Mouse (Mus musculus) CH12.LX (cell line): ENCODE measurements at regions not wholly inside any gene's neighbourhood (a gene's known extent, or its start where the extent isn't known, plus 50 kb on each side); places are given as distances from the start of the nearest gene placed in this dataset.

ENCODE experiments used
- DNase-seq: peaks from one replicate; pipeline ENCODE4 v3.0.0-alpha.2; 2013; ENCODE audit errors: extremely low read depth
- H3K27ac ChIP-seq: 2 replicates; pipeline ENCODE4 v1.5.1; 2012; ENCODE audit warnings: low read depth, mild to moderate bottlenecking, control low read depth, moderate library complexity; ENCODE audit not compliant: insufficient read depth
- H3K27me3 ChIP-seq: replicated peaks from 2 replicates; pipeline ENCODE3; 2012; ENCODE audit warnings: inconsistent platforms
- H3K36me3 ChIP-seq, 2 experiments: replicated peaks in 1 of 2; 2 replicates each; pipeline versions ENCODE3 to v1.6.1; 2012; ENCODE audit warnings: inconsistent platforms in 1 of 2, low read length in 1 of 2, mild to moderate bottlenecking in 1 of 2, mixed read lengths in 1 of 2, moderate library complexity in 1 of 2; ENCODE audit not compliant: control insufficient read depth in 1 of 2, insufficient read depth in 1 of 2
- H3K4me1 ChIP-seq, 2 experiments: 2 replicates each; pipeline ENCODE4 v1.6.1; 2012; ENCODE audit warnings: inconsistent platforms in 1 of 2, moderate library complexity in 1 of 2; ENCODE audit not compliant: insufficient read depth in 2 of 2, control insufficient read depth in 1 of 2
- H3K4me2 ChIP-seq: 2 replicates; pipeline ENCODE4 v1.6.1; 2012; ENCODE audit warnings: low read depth, mild to moderate bottlenecking, control low read depth; ENCODE audit not compliant: poor library complexity, insufficient read depth, severe bottlenecking
- H3K4me3 ChIP-seq, 3 experiments: fragments of 150-350 bp in 1 of 3; sonication (generic) in 1 of 3; replicated peaks in 1 of 3; 2 replicates each; pipeline versions ENCODE3 to v1.5.1; 2011 to 2012; ENCODE audit warnings: low read depth in 2 of 3, low read length in 2 of 3, mild to moderate bottlenecking in 2 of 3, moderate library complexity in 2 of 3, control low read depth in 1 of 3, improper control_type of control experiment in 1 of 3, inconsistent platforms in 1 of 3, mixed read lengths in 1 of 3; ENCODE audit not compliant: poor library complexity in 1 of 3
- H3K79me2 ChIP-seq: replicated peaks from 2 replicates; pipeline ENCODE4 v1.6.1; 2012; ENCODE audit warnings: mild to moderate bottlenecking, moderate library complexity; ENCODE audit not compliant: control insufficient read depth, poor library complexity, insufficient read depth, severe bottlenecking; ENCODE audit errors: extremely low read depth
- H3K9ac ChIP-seq: 2 replicates; pipeline ENCODE4 v1.6.1; 2012; ENCODE audit warnings: low read depth, mild to moderate bottlenecking, control low read depth, moderate library complexity; ENCODE audit not compliant: insufficient read depth
- H3K9me3 ChIP-seq: replicated peaks from 2 replicates; pipeline ENCODE3; 2012; ENCODE audit warnings: low read length, inconsistent platforms, mixed read lengths
- BHLHE40 ChIP-seq: IDR thresholded peaks from 2 replicates; pipeline ENCODE4 v1.6.1; 2011; ENCODE audit warnings: mild to moderate bottlenecking, low read depth, low read length, improper control_type of control experiment
- CHD2 ChIP-seq: IDR thresholded peaks from 2 replicates; pipeline ENCODE4 v1.6.1; 2011; ENCODE audit warnings: low read length, improper control_type of control experiment
- CTCF ChIP-seq, 2 experiments: IDR thresholded peaks in 1 of 2; conservative IDR thresholded peaks in 1 of 2; 2 replicates each; pipeline ENCODE4 v1.5.1; 2011 to 2012; ENCODE audit warnings: low read depth in 2 of 2, low read length in 2 of 2, improper control_type of control experiment in 1 of 2, inconsistent platforms in 1 of 2, mild to moderate bottlenecking in 1 of 2, moderate library complexity in 1 of 2
- E2F4 ChIP-seq: IDR thresholded peaks from 2 replicates; pipeline ENCODE4 v1.6.1; 2011; ENCODE audit warnings: low read depth, low read length, improper control_type of control experiment; ENCODE audit not compliant: insufficient replicate concordance
- ELF1 ChIP-seq: IDR thresholded peaks from 2 replicates; pipeline ENCODE4 v1.6.1; 2014; ENCODE audit warnings: low read depth, mild to moderate bottlenecking, inconsistent platforms, low read length, improper control_type of control experiment
- HCFC1 ChIP-seq: IDR thresholded peaks from 2 replicates; pipeline ENCODE4 v1.6.1; 2012; ENCODE audit warnings: low read depth, mild to moderate bottlenecking, inconsistent platforms, low read length, improper control_type of control experiment
- IRF4 ChIP-seq: IDR thresholded peaks from 2 replicates; pipeline ENCODE4 v1.6.1; 2014; ENCODE audit warnings: low read depth, mild to moderate bottlenecking, inconsistent platforms, low read length, improper control_type of control experiment
- JUND ChIP-seq: conservative IDR thresholded peaks from 2 replicates; pipeline ENCODE4 v1.6.1; 2011; ENCODE audit warnings: low read depth, low read length, improper control_type of control experiment
- MAFK ChIP-seq: IDR thresholded peaks from 2 replicates; pipeline ENCODE4 v1.6.1; 2011; ENCODE audit warnings: low read length, improper control_type of control experiment; ENCODE audit not compliant: insufficient replicate concordance
- MAX ChIP-seq: IDR thresholded peaks from 2 replicates; pipeline ENCODE4 v1.6.1; 2011; ENCODE audit warnings: low read length, improper control_type of control experiment
- MEF2A ChIP-seq: IDR thresholded peaks from 2 replicates; pipeline ENCODE4 v1.6.1; 2014; ENCODE audit warnings: low read depth, mild to moderate bottlenecking, inconsistent platforms, low read length, improper control_type of control experiment, borderline replicate concordance
- MXI1 ChIP-seq: IDR thresholded peaks from 2 replicates; pipeline ENCODE4 v1.6.1; 2011; ENCODE audit warnings: mild to moderate bottlenecking, low read depth, low read length, improper control_type of control experiment
- NELFE ChIP-seq: IDR thresholded peaks from 2 replicates; pipeline ENCODE4 v1.6.1; 2011; ENCODE audit warnings: low read depth, low read length, improper control_type of control experiment
- NRF1 ChIP-seq: IDR thresholded peaks from 2 replicates; pipeline ENCODE4 v1.6.1; 2014; ENCODE audit warnings: low read depth, mild to moderate bottlenecking, inconsistent platforms, low read length, improper control_type of control experiment, moderate library complexity
- POLR2A ChIP-seq: IDR thresholded peaks from 2 replicates; pipeline ENCODE4 v1.6.1; 2011; ENCODE audit warnings: low read depth, mild to moderate bottlenecking, improper control_type of control experiment, low read length
- POLR2AphosphoS2 ChIP-seq: IDR thresholded peaks from 2 replicates; pipeline ENCODE4 v1.6.1; 2011; ENCODE audit warnings: low read depth, low read length, improper control_type of control experiment
- RAD21 ChIP-seq: IDR thresholded peaks from 2 replicates; pipeline ENCODE4 v1.6.1; 2011; ENCODE audit warnings: low read depth, mild to moderate bottlenecking, low read length, improper control_type of control experiment, moderate library complexity
- RCOR1 ChIP-seq: conservative IDR thresholded peaks from 2 replicates; pipeline ENCODE4 v1.6.1; 2012; ENCODE audit warnings: low read depth, mild to moderate bottlenecking, inconsistent platforms, low read length, improper control_type of control experiment
- SIN3A ChIP-seq: IDR thresholded peaks from 2 replicates; pipeline ENCODE4 v1.6.1; 2012; ENCODE audit warnings: low read length, improper control_type of control experiment, inconsistent platforms
- SMC3 ChIP-seq: IDR thresholded peaks from 2 replicates; pipeline ENCODE4 v1.6.1; 2011; ENCODE audit warnings: low read depth, low read length, improper control_type of control experiment
- TBP ChIP-seq: conservative IDR thresholded peaks from 2 replicates; pipeline ENCODE4 v1.6.1; 2011; ENCODE audit warnings: low read depth, low read length, improper control_type of control experiment
- TCF12 ChIP-seq: IDR thresholded peaks from 2 replicates; pipeline ENCODE4 v1.6.1; 2014; ENCODE audit warnings: low read depth, mild to moderate bottlenecking, inconsistent platforms, low read length, improper control_type of control experiment
- USF1 ChIP-seq: IDR thresholded peaks from 2 replicates; pipeline ENCODE4 v1.6.1; 2014; ENCODE audit warnings: low read depth, mild to moderate bottlenecking, inconsistent platforms, low read length, improper control_type of control experiment
- ZC3H11A ChIP-seq: IDR thresholded peaks from 2 replicates; pipeline ENCODE4 v1.6.1; 2012; ENCODE audit warnings: low read depth, mild to moderate bottlenecking, inconsistent platforms, low read length, improper control_type of control experiment
- ZKSCAN1 ChIP-seq: IDR thresholded peaks from 2 replicates; pipeline ENCODE4 v1.6.1; 2012; ENCODE audit warnings: low read depth, inconsistent platforms, low read length, improper control_type of control experiment, borderline replicate concordance
- ZMIZ1 ChIP-seq: IDR thresholded peaks from 2 replicates; pipeline ENCODE4 v1.6.1; 2012; ENCODE audit warnings: low read depth, mild to moderate bottlenecking, inconsistent platforms, low read length, improper control_type of control experiment
- ZNF384 ChIP-seq: IDR thresholded peaks from 2 replicates; pipeline ENCODE4 v1.6.1; 2012; ENCODE audit warnings: low read depth, low read length, improper control_type of control experiment, inconsistent platforms
- dilution Hi-C: fragments of 300-500 bp; cut with MboI; formaldehyde crosslinking; loops from 2 replicates; pipeline ENCODE4 v1.14.3; 2020; ENCODE audit warnings: low sequenced_read_pairs; ENCODE audit not compliant: extremely low pct_unique_long_range_greater_than_20kb, extremely low pct_ligation_motif_present
- in situ Hi-C: fragments of 300-500 bp; cut with MboI; formaldehyde crosslinking; loops from 3 replicates; pipeline ENCODE4 v1.14.3; 2019; ENCODE audit warnings: low sequenced_read_pairs, low pct_ligation_motif_present, low pct_unique_long_range_greater_than_20kb, mixed read lengths

DNA sequence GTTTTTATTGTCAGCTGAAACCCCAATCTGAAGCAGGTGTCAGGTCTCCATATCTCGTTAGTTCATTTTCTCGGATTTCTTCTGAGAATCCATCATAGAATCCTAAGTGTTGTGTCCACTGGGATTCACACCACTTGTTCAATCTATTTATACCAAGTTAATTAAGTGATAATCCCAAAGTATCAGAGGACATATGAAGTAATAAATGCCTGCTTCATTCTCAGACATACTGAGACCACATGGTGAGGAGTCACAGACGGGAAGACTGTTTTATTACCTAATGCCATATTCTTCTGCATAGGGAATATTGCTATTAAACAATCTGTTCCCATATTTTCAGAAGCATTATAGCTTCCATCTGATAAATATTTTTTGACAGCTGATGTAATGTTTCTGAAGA lies 863.5 kb downstream of the Pdha2 start:
- no peaks in the 10 kb centered on the region for H3K9me3 ChIP-seq
- no peak overlapping the region for H3K27ac ChIP-seq
- H3K36me3 ChIP-seq = no peaks in the 10 kb centered on the region
- no peak overlapping the region for H3K4me3 ChIP-seq
- DNase-seq = no peak
- TF ChIP-seq JUND (no peak), MAFK (no peak), MXI1 (no peak), TCF12 (no peak), ELF1 (no peak), ZC3H11A (no peak), ZKSCAN1 (no peak)
- no peak overlapping the region for H3K9ac ChIP-seq
- H3K27me3 ChIP-seq = no peaks in the 10 kb centered on the region
- dilution Hi-C loops (no loop called here), in situ Hi-C loops (no loop called here)
- no peaks in the 10 kb centered on the region for H3K79me2 ChIP-seq
- no peaks in the 10 kb centered on the region for H3K4me1 ChIP-seq
- H3K4me2 ChIP-seq = no peak overlapping the region

GRCm38 (mm10) chr3:140340631-140341030 lies 871.5 kb downstream of the Pdha2 start:
- no peak for TF ChIP-seq RCOR1
- TF ChIP-seq MAX = no peak
- TF ChIP-seq POLR2A = no peak
- TF ChIP-seq, all 38 proteins: peak for 0
- H3K9me3 ChIP-seq = no peaks in the 10 kb centered on the region
- H3K9ac ChIP-seq = no peak overlapping the region
- H3K4me1 ChIP-seq = no peaks in the 10 kb centered on the region
- H3K27me3 ChIP-seq = no peaks in the 10 kb centered on the region
- in situ Hi-C loops = no loop called here
- no peak overlapping the region for H3K27ac ChIP-seq
- H3K4me3 ChIP-seq = no peak overlapping the region
- H3K36me3 ChIP-seq = no peaks in the 10 kb centered on the region
- no peak for DNase-seq
- dilution Hi-C loops = no loop called here
- H3K79me2 ChIP-seq = no peaks in the 10 kb centered on the region
- no peak overlapping the region for H3K4me2 ChIP-seq

GRCm38 (mm10) chr3:140313795-140314194 lies 898.4 kb downstream of the Pdha2 start:
- Histone ChIP-seq H3K9ac (no peak overlapping the region), H3K79me2 (no peaks in the 10 kb centered on the region), H3K27ac (no peak overlapping the region), H3K4me2 (no peak overlapping the region), H3K9me3 (no peaks in the 10 kb centered on the region), H3K27me3 (no peaks in the 10 kb centered on the region)
- in situ Hi-C loops (no loop called here), dilution Hi-C loops (no loop called here)
- DNase-seq = no peak
- no peak for TF ChIP-seq E2F4
- no peak for TF ChIP-seq HCFC1
- peak; percentile 28 for TF ChIP-seq RAD21
- no peak for TF ChIP-seq CHD2
- TF ChIP-seq ZMIZ1 = no peak
- TF ChIP-seq ZNF384 = no peak
- no peak for TF ChIP-seq NELFE
- TF ChIP-seq CTCF (conservative IDR thresholded peaks at IDR 0.05 in 1 of 2, IDR thresholded peaks at IDR 0.05 in 1 of 2; ENCODE audit: low read depth in 2 of 2, low read length in 2 of 2) = peak in 1 of 2 experiments; percentile 19; a peak in 1 of 4 replicates
- no peak for TF ChIP-seq USF1
- TF ChIP-seq MXI1 = no peak
- no peak for TF ChIP-seq ZKSCAN1
- 0 out of 2 replicates have a peak, but pooled peaks have one; percentile 3 for TF ChIP-seq SMC3
- TF ChIP-seq POLR2A = no peak
- TF ChIP-seq SIN3A = no peak
- TF ChIP-seq IRF4 = no peak
- TF ChIP-seq TBP = no peak
- no peak for TF ChIP-seq BHLHE40
- no peak for TF ChIP-seq ZC3H11A
- TF ChIP-seq POLR2AphosphoS2 = no peak
- no peak for TF ChIP-seq NRF1
- no peak for TF ChIP-seq MEF2A
- TF ChIP-seq, all 38 proteins: peak for 3
- H3K36me3 ChIP-seq = no peaks in the 10 kb centered on the region
- H3K4me3 ChIP-seq = no peak overlapping the region
- H3K4me1 ChIP-seq = no peaks in the 10 kb centered on the region
